Mouse (Mus musculus): Measurements from ENCODE around the gene Pcnx.

The Pcnx gene

GRCm38 (mm10) chr12:81859351-81860307, at the start of gene Pcnx:
Gene Pcnx (plus strand): TSS chr12:81860023.
- peak; percentile 92 for DNase-seq

- DNase-seq: peak in 1 of 2 experiments; percentile 16
These were observed 49.4 kb upstream of the Pcnx start for GRCm38 (mm10) chr12:81810417-81810816.

GRCm38 (mm10) chr12:81814742-81815141, 45.1 kb upstream of the Pcnx start:
- no peak for DNase-seq

- no peak for DNase-seq
These were observed 43.3 kb upstream of the Pcnx start for GRCm38 (mm10) chr12:81816330-81817125.

- DNase-seq: no peak
These were observed 42.7 kb upstream of the Pcnx start for GRCm38 (mm10) chr12:81817126-81817505.

- no peak for DNase-seq
These were observed 39.1 kb upstream of the Pcnx start for GRCm38 (mm10) chr12:81820700-81821099.

GRCm38 (mm10) chr12:81822176-81822575, 37.6 kb upstream of the Pcnx start:
- no peak for DNase-seq

GRCm38 (mm10) chr12:81822778-81823480, 36.9 kb upstream of the Pcnx start:
- no peak for DNase-seq

- no peak for DNase-seq
These were observed 31.5 kb upstream of the Pcnx start for GRCm38 (mm10) chr12:81828355-81828754.

- DNase-seq: no peak
These were observed 27.6 kb upstream of the Pcnx start for GRCm38 (mm10) chr12:81832039-81832738.

- no peak for DNase-seq
These were observed 26.7 kb upstream of the Pcnx start for GRCm38 (mm10) chr12:81833094-81833493.

- no peak for DNase-seq
These were observed 23.7 kb upstream of the Pcnx start for GRCm38 (mm10) chr12:81836162-81836561.

GRCm38 (mm10) chr12:81837463-81837862, 22.4 kb upstream of the Pcnx start:
- DNase-seq: no peak

GRCm38 (mm10) chr12:81839663-81840062, 20.2 kb upstream of the Pcnx start:
- DNase-seq: no peak

GRCm38 (mm10) chr12:81841046-81841445, 18.8 kb upstream of the Pcnx start:
- no peak for DNase-seq

- no peak for DNase-seq
These were observed 16.3 kb upstream of the Pcnx start for GRCm38 (mm10) chr12:81843501-81843900.

- no peak for DNase-seq
These were observed 15.3 kb upstream of the Pcnx start for GRCm38 (mm10) chr12:81844572-81844971.

GRCm38 (mm10) chr12:81844981-81845380, 14.8 kb upstream of the Pcnx start:
- DNase-seq: peak in 1 of 2 experiments; percentile 32

GRCm38 (mm10) chr12:81849629-81850028, 10.2 kb upstream of the Pcnx start:
- DNase-seq: no peak

- DNase-seq: no peak
These were observed 7.3 kb upstream of the Pcnx start for GRCm38 (mm10) chr12:81852551-81852950.

GRCm38 (mm10) chr12:81852977-81853376, 6.8 kb upstream of the Pcnx start:
- no peak for DNase-seq

GRCm38 (mm10) chr12:81853543-81853942, 6.3 kb upstream of the Pcnx start:
- no peak for DNase-seq

All from thymus, postnatal 36 days (tissue).